Mouse (Mus musculus) c-Kit-positive CD71-positive TER-119-negative erythroid progenitor cells, embryonic 14.5 days (primary cell): ENCODE measurements at regions not wholly inside any gene's neighbourhood (a gene's known extent, or its start where the extent isn't known, plus 50 kb on each side); places are given as distances from the start of the nearest gene placed in this dataset.

Source experiments
- DNase-seq: peaks from one replicate; pipeline ENCODE4 v3.0.0-alpha.2; 2013; ENCODE audit warnings: low read depth

DNA sequence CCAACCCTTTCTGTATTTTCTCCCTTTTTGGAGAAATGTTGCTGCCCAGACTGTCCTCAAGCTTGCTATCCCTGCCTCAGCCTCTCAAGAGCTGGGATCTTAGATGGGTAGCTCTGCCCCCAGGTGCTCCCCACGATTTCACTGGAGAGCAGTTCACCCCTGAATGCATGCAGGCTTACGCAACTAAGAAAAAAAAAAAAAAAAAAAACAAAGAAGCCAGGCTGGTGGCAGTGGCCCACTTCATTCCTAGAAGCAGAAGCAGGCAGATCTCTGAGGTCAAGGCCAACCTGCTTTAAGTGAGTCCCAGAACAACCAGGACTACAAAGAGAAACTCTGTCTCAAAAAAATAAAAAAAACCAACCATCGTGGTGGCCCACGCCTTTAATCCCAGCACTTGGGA, 51.2 kb upstream of the Fbxo11 start:
- no peak for DNase-seq

DNA sequence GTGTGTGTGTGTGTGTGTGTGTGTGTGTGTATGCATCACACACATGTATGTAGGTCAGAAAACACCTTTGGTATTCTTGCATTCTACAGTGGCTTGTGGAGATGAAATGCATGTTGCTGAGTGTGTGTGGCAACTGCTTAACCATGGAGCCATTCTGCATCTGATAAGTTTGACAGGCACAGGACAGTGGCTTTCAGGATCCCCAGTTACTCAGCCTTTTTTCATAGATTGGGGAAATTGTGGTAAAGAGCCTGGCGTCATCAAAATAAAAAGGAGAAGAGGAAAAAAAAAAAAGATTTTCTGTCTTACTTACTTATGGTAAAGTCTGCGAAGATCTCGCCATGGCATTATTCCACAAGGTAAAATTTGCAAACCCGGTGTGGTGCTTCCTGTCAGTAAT, 53.6 kb upstream of the Fbxo11 start:
- DNase-seq, result no peak

- no peak for DNase-seq
Measured at GRCm38 (mm10) chr17:88123711-88124110, 58.6 kb upstream of the Fbxo11 start.

DNA sequence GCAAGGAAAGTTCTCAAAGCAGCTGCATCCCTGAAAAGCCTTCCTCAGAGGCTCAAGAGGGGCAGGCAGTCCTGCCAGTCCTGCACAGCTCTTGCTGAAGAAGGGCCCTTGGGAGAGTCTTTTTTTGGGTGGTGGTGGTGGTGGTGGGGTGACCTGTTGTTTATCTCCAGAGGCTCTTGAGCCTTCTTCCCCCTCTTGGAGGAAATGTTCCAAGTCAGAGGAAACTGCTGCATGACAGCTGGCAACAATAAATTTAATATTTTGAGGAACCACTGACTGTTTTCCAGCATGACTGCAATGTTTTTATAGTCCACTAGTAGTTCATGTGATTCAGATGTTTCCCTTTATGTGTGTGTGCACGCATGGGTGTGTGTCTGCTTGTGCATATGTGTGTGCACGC, 62.0 kb upstream of the Fbxo11 start:
- no peak for DNase-seq

- no peak for DNase-seq
Measured at GRCm38 (mm10) chr17:88131297-88131696, 66.2 kb upstream of the Fbxo11 start.

GRCm38 (mm10) chr17:88131980-88132379, 66.9 kb upstream of the Fbxo11 start:
- no peak for DNase-seq

- no peak for DNase-seq
Measured at GRCm38 (mm10) chr17:88132601-88133346, 67.7 kb upstream of the Fbxo11 start.

- no peak for DNase-seq
Measured at GRCm38 (mm10) chr17:88134546-88134945, 69.5 kb upstream of the Fbxo11 start.

GRCm38 (mm10) chr17:88141538-88141937, 76.4 kb upstream of the Fbxo11 start:
- DNase-seq, result no peak

DNA sequence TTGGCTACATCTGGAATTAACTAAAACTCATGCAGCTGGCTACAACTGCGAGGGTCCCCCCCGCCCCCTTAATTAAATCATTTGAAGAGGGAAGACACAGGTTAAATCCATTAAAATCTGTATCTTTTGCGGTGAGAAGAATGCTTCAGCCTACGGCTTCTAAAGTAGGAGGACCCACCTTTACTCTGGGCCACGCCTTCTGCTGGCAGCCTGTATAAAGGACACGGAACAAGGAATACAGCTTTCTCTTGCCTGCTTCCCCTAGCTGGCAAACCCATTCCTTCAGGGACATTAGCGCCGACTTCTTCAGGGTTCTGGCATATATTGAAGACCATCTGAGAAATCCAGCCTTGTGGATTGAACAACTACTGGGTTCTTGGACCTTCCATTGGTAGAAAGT, 76.9 kb upstream of the Fbxo11 start:
- DNase-seq, result no peak

DNA sequence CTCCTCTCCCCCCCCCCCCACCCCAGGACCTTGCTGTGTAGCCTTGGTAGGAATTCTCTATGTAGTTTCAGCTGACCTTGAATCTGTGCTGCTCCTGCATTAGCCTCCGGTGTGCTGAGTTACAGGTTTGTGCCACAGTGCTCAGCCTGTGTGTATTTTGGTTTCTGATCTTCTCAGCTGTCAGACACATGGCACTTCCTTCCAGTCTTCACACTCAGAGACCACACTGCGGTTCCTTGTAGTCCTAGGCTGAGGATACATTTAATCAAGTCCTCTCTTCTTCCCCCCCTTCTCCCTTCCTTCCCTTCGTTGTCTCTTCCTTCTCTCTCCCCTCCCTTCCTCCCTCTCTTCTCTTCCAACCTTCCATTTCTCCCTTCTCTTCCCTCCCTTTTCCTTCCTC, 77.7 kb upstream of the Fbxo11 start:
- DNase-seq, result no peak

- DNase-seq, result no peak
Measured at GRCm38 (mm10) chr17:88143378-88143943, 78.4 kb upstream of the Fbxo11 start.

- DNase-seq, result no peak
Measured at GRCm38 (mm10) chr17:88158550-88158949, 93.5 kb upstream of the Fbxo11 start.

DNA sequence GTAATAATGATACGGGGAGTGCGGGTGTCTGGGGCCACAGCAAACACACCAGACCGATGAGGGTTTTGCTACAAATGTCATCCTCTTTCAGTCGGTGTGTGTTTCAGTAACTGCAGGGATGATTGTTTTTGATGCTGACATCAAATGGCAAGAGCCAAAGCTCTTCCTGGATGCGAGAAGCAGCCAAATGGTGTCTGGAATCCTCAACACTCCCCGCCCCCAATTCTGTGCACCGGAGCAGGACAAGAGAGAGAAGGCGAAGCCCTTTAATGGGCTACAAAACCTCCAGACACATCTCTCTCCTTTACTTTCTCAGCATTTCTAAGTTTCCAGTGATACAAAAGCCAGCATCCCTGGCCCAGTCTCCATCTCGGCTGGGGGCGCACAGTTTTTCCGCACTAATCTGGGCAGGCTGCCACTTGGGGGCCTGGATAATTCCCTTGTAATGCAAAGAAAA, 94.1 kb upstream of the Fbxo11 start:
- no peak for DNase-seq

DNA sequence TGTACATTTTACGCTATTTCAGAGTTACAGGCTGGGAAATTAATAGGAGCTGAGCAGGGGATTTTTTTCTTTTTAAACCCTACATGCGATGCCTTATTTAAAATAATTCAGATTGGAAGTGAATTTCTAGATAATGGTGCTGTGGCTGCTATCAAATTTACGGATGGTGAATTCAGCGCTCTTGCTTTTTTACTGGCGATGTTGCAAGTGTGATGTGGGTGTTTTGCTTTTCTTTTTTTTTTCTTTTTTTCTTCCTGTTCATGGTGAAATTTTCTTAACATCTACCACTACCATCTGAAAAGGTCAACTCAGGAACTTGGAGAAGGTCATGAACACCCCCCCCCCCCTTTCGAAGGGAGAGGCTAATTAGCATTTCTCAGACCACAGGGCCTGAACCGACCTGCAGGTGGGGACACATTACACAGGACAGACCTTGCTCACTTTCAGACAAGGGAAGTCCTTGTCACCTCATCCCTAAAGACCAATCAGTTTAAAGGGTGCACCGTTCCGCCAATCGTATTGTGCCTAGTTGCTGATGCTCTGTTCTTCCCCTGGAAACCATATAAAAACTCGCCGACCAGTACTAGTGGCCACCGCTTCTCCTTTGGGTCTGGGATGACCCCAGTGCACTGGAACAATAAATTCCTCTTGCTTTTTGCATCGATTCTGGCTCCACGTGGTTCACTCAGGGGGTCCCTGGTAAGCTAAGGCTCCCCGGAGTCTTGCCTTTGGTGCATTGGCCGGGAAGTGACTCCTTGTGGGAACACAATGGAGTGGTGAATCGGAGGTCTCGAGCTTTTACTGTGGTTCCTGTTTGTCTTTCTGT, 95.0 kb upstream of the Fbxo11 start:
- no peak for DNase-seq

DNA sequence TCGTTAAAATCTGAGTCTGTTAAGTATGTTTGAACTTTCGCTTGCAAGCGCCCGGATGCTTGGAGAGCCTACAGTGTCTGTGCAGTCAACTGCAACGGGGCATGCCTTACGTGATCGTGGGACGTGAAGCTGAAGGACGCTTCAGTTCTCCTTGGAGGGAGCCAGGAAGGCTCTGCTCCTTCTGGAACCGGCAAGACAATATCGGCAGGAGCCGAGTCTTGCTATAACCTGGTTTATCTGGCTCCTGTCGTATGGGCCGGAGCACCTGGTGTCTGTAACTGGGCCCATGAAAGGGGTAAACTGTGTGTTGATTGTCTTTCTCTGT, 95.5 kb upstream of the Fbxo11 start:
- DNase-seq, result no peak

DNA sequence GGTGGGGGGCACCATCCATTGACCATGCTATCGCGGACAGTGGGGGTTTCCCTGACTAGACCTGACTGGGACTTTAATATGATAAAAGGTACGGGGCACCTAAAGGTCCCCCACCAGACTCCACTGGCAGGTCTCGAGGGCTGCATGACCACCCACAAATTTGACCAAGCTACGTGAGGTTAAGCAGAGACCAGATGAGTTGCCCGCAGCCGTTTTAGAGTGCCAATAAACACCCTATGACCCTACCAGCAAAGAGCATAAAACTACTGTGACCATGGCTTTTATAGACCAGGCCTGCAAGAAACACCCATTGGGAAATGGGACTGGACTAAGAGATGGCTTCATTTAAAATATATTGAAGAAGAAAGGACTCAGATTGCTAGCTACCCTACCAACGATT, 96.7 kb upstream of the Fbxo11 start:
- DNase-seq, result no peak

- no peak for DNase-seq
Measured at GRCm38 (mm10) chr17:88164805-88165204, 99.7 kb upstream of the Fbxo11 start.

DNA sequence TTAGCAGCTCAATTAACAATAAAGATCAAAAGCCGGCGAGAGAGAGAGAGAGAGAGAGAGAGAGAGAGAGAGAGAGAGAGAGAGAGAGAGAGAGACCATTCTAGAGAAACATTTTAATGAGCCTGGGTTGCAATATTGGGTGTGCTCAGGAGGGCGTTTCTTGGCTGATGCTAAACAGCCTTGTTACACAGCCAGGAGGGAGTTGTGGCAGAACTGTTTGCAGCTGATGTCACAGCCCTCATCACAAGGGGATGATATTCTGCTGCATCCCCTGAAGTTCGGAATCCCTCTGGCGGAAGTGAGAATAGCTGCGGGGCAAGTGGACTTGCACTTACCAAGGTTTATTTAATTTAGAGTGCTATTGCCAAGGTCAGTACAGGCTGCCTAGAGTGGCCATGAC, 100.7 kb upstream of the Fbxo11 start:
- no peak for DNase-seq

- no peak for DNase-seq
Measured at GRCm38 (mm10) chr17:88168262-88169096, 103.4 kb upstream of the Fbxo11 start.

DNA sequence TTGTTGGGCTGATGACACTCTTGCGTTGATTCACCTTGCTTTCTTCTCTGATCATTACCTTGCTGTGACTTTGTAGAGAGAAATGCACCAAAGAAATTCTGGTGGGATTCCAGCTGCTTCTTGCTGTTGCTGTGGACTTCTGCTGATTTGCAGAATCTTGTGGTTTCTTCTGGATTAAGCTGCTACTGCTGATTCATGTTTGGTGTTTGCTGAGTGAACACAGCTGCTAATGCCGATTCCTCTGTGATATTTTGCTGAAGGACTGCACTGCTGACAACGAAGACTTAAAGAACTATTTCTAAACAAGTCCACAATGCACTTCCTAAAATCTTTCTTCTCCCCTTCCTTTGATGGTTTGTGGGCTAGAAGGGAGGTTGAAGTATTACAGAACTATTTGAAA, 106.5 kb upstream of the Fbxo11 start:
- no peak for DNase-seq

- DNase-seq, result no peak
Measured at GRCm38 (mm10) chr17:88173354-88174032, 108.4 kb upstream of the Fbxo11 start.
